Mouse (Mus musculus) hindbrain, embryonic 12.5 days (tissue): ENCODE data around the gene Flad1. TPM values are rescaled to one million over a fixed set of nuclear protein-coding genes. Genes with fewer than 3 reads are reported as not detected.
A peak's percentile ranks its signal among the peaks of the same experiment; 100 is the strongest.

Source experiments
- ATAC-seq: fragments of 200-750 bp; cut with Nextera tagmentation; 2 replicates; pipeline ENCODE4 v1.8.0; 2017; ENCODE audit warnings: moderate TSS enrichment; ENCODE audit not compliant: low FRiP score
- H3K27ac ChIP-seq: fragments of 300-500 bp; sonication (generic); 2 replicates; pipeline ENCODE4 v1.5.1; 2016; ENCODE audit warnings: mild to moderate bottlenecking
- H3K27me3 ChIP-seq: fragments of 300-500 bp; sonication (generic); 2 replicates; pipeline ENCODE4 v1.6.1; 2016; ENCODE audit warnings: mild to moderate bottlenecking
- H3K36me3 ChIP-seq: fragments of 300-500 bp; sonication (generic); 2 replicates; pipeline ENCODE4 v1.6.1; 2016; ENCODE audit warnings: mild to moderate bottlenecking
- H3K4me1 ChIP-seq: fragments of 300-500 bp; sonication (generic); 2 replicates; pipeline ENCODE4 v1.6.1; 2016
- H3K4me2 ChIP-seq: fragments of 300-500 bp; sonication (generic); replicated peaks from 2 replicates; pipeline ENCODE4 v1.6.1; 2016; ENCODE audit warnings: mild to moderate bottlenecking
- H3K4me3 ChIP-seq: fragments of 300-500 bp; sonication (generic); 2 replicates; pipeline ENCODE4 v1.5.1; 2016; ENCODE audit warnings: mild to moderate bottlenecking
- H3K9ac ChIP-seq: fragments of 300-500 bp; sonication (generic); 2 replicates; pipeline ENCODE4 v1.6.1; 2016; ENCODE audit warnings: mild to moderate bottlenecking, moderate library complexity
- H3K9me3 ChIP-seq: fragments of 300-500 bp; sonication (generic); replicated peaks from 2 replicates; pipeline ENCODE4 v1.6.1; 2016; ENCODE audit warnings: mild to moderate bottlenecking
- WGBS: fragments of 180-500 bp; shearing (Covaris S2); methylation state at CpG from one replicate; pipeline ENCODE4 v1.1.7; 2016; 5-methylcytosine and 5-hydroxymethylcytosine counted together
- polyA plus RNA-seq: library from polyadenylated mRNA; unstranded; fragments of >200 nt; fragmentation: Nextera tagmentation; extraction: Ambion mirVana; gene quantifications from 2 replicates; pipeline ENCODE4 v1.2.1, GENCODE M21; 2016

Flad1 gene
- 36.1 and 36.9 TPM in 2 replicates for polyA plus RNA-seq

- Histone ChIP-seq H3K27me3 (no peaks in the 10 kb centered on the region), H3K36me3 (peaks cover 25% of the 10 kb centered on the region), H3K4me2 (peak within 1 kb of the TSS; percentile 65), H3K4me1 (peaks cover 20% of the 10 kb centered on the region), H3K9me3 (no peaks in the 10 kb centered on the region), H3K4me3 (peak within 1 kb of the TSS; percentile 44), H3K27ac (peak within 1 kb of the TSS; percentile 40), H3K9ac (peak within 1 kb of the TSS; percentile 60)
- ATAC-seq: peak; percentile 100
- WGBS: 6% methylated on average over 28 of the region's 28 CpGs
Measured at GRCm38 (mm10) chr3:89411490-89412393, at the start of gene Flad1. TSS of gene Flad1 (minus strand) at chr3:89411870.

GRCm38 (mm10) chr3:89458965-89459807 is 47.5 kb upstream of the Flad1 start:
- Histone ChIP-seq H3K4me3 (peak overlapping the region; percentile 66), H3K36me3 (no peaks in the 10 kb centered on the region; the same call in 1 of the 2 replicates), H3K4me2 (peak overlapping the region; percentile 68), H3K9ac (peak overlapping the region; percentile 77), H3K27ac (peak overlapping the region; percentile 89), H3K9me3 (no peaks in the 10 kb centered on the region), H3K27me3 (no peaks in the 10 kb centered on the region), H3K4me1 (peaks cover 12% of the 10 kb centered on the region)
- peak; percentile 89 for ATAC-seq
- 1% methylated on average over 34 of the region's 36 CpGs for WGBS

- no peaks in the 10 kb centered on the region for H3K27me3 ChIP-seq
- WGBS: 46% methylated on average over 13 of the region's 13 CpGs
- H3K9me3 ChIP-seq: no peaks in the 10 kb centered on the region
- peaks cover 12% of the 10 kb centered on the region for H3K4me1 ChIP-seq
- no peak overlapping the region; the same call in 1 of the 2 replicates for H3K27ac ChIP-seq
- H3K9ac ChIP-seq: no peak overlapping the region
- H3K4me2 ChIP-seq: peak overlapping the region; percentile 68
- peak; percentile 23 for ATAC-seq
- peak overlapping the region; percentile 66 for H3K4me3 ChIP-seq
- H3K36me3 ChIP-seq: no peaks in the 10 kb centered on the region; the same call in 1 of the 2 replicates
Measured at GRCm38 (mm10) chr3:89458372-89458964, 46.8 kb upstream of the Flad1 start.

GRCm38 (mm10) chr3:89456726-89457665 is 45.3 kb upstream of the Flad1 start:
- Histone ChIP-seq H3K36me3 (no peaks in the 10 kb centered on the region; the same call in 1 of the 2 replicates), H3K4me1 (peaks cover 13% of the 10 kb centered on the region), H3K27me3 (no peaks in the 10 kb centered on the region), H3K9me3 (no peaks in the 10 kb centered on the region), H3K9ac (no peak overlapping the region), H3K4me2 (no peak overlapping the region), H3K4me3 (no peak overlapping the region), H3K27ac (no peak overlapping the region)
- WGBS: 31% methylated on average over 10 of the region's 10 CpGs
- no peak for ATAC-seq

GRCm38 (mm10) chr3:89455786-89456285 is 44.2 kb upstream of the Flad1 start:
- Histone ChIP-seq H3K4me1 (peaks cover 17% of the 10 kb centered on the region), H3K9ac (no peak overlapping the region), H3K27me3 (no peaks in the 10 kb centered on the region), H3K36me3 (no peaks in the 10 kb centered on the region), H3K4me2 (no peak overlapping the region), H3K9me3 (no peaks in the 10 kb centered on the region), H3K27ac (no peak overlapping the region), H3K4me3 (no peak overlapping the region)
- no peak for ATAC-seq
- 27% methylated on average over 1 of the region's 1 CpGs for WGBS

- Histone ChIP-seq H3K9ac (no peak within 1 kb of the TSS), H3K9me3 (no peaks in the 10 kb centered on the region), H3K4me3 (no peak within 1 kb of the TSS), H3K27ac (no peak within 1 kb of the TSS), H3K4me1 (peaks cover 11% of the 10 kb centered on the region), H3K4me2 (no peak within 1 kb of the TSS), H3K36me3 (no peaks in the 10 kb centered on the region), H3K27me3 (no peaks in the 10 kb centered on the region)
- ATAC-seq: no peak
- 73% methylated on average over 10 of the region's 10 CpGs for WGBS
Measured at GRCm38 (mm10) chr3:89454401-89455177, 42.9 kb upstream of the Flad1 start, which contains the start of gene Pmvk. TSS of gene Pmvk (plus strand) at chr3:89454541.

- no peak for ATAC-seq
- Histone ChIP-seq H3K4me3 (no peak overlapping the region), H3K9me3 (no peaks in the 10 kb centered on the region), H3K4me1 (peaks cover 8% of the 10 kb centered on the region), H3K36me3 (no peaks in the 10 kb centered on the region), H3K4me2 (no peak overlapping the region), H3K27me3 (no peaks in the 10 kb centered on the region), H3K27ac (no peak overlapping the region), H3K9ac (no peak overlapping the region)
- 77% methylated on average over 1 of the region's 1 CpGs for WGBS
Measured at GRCm38 (mm10) chr3:89451916-89452315, 40.2 kb upstream of the Flad1 start.

- Histone ChIP-seq H3K4me1 (peaks cover 6% of the 10 kb centered on the region; the same call in 1 of the 2 replicates), H3K27me3 (no peaks in the 10 kb centered on the region), H3K9ac (no peak overlapping the region), H3K4me3 (no peak overlapping the region), H3K4me2 (no peak overlapping the region), H3K9me3 (no peaks in the 10 kb centered on the region), H3K27ac (no peak overlapping the region), H3K36me3 (no peaks in the 10 kb centered on the region)
- ATAC-seq: peak; percentile 35
- 38% methylated on average over 7 of the region's 7 CpGs for WGBS
Measured at GRCm38 (mm10) chr3:89449541-89449940, 37.9 kb upstream of the Flad1 start.

- no peaks in the 10 kb centered on the region for H3K27me3 ChIP-seq
- no peak overlapping the region for H3K4me2 ChIP-seq
- H3K9me3 ChIP-seq: no peaks in the 10 kb centered on the region
- no peak overlapping the region for H3K9ac ChIP-seq
- H3K4me3 ChIP-seq: no peak overlapping the region
- H3K27ac ChIP-seq: no peak overlapping the region
- 69% methylated on average over 13 of the region's 13 CpGs for WGBS
- peak; percentile 18; the same call in 1 of the 2 replicates for ATAC-seq
- peaks cover 6% of the 10 kb centered on the region; the same call in 1 of the 2 replicates for H3K4me1 ChIP-seq
- no peaks in the 10 kb centered on the region for H3K36me3 ChIP-seq
Measured at GRCm38 (mm10) chr3:89448720-89449537, 37.3 kb upstream of the Flad1 start.

GRCm38 (mm10) chr3:89440691-89441090 is 29.0 kb upstream of the Flad1 start:
- no peaks in the 10 kb centered on the region for H3K9me3 ChIP-seq
- no peak overlapping the region for H3K4me2 ChIP-seq
- no peak overlapping the region for H3K4me3 ChIP-seq
- WGBS: 93% methylated on average over 2 of the region's 2 CpGs
- no peak overlapping the region for H3K27ac ChIP-seq
- ATAC-seq: no peak
- no peak overlapping the region for H3K9ac ChIP-seq
- H3K4me1 ChIP-seq: peaks cover 16% of the 10 kb centered on the region
- no peaks in the 10 kb centered on the region for H3K27me3 ChIP-seq
- H3K36me3 ChIP-seq: no peaks in the 10 kb centered on the region
